Mouse (Mus musculus): ENCODE measurements around the gene Gins2.

The Gins2 gene

DNA sequence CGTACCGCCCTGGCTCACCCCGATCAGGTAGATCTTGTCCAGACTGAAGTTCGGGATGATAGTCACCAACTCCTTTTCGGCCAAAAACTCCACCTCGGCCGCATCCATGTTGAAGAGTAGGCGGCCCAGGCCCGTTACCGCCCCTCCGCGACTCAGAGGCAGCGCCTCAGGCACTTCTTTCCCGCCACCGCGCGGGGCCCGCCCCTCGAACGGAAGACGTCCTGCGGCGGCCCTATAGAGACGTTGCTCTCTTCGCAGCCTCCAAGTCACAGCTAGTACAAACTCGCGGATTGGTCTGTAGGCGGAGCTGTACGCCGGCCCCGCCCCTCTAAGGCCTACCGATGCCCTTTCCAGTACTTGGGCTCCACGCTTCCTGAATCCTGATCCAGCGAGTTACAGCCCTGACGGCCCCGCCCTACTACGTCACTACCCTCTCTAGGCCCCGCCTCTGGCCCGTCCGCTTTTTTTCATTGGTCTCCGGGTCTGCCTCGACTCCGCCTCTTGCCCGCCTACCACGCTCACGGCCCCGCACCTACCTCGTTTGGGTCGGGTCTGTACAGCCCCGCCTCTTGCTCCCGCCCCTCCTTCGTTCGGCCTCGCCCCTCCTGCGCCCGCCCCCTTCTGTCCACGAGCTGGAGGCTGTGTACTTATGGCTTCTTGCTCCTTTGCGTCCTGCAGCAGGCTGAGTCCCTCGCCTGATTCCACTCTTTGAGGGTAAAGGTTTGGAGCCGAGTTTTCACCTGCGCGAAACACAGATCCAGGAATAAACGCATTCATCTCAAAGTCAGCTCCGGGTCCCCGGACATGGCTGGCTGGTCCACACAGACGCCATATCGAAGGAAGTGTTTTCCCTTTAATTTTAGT is at the start of gene Gins2:
TSS of gene Gins2 (minus strand) at position 397 of the 864 bp plus-strand sequence.
- in situ Hi-C loops (cut with MboI; ENCODE audit: unreplicated experiment in 2 of 2), result no loop called here

- in situ Hi-C loops (cut with MboI; ENCODE audit: unreplicated experiment in 2 of 2), result no loop called here
These were observed 45.3 kb upstream of the Gins2 start for GRCm38 (mm10) chr8:120634329-120634839.

GRCm38 (mm10) chr8:120633665-120634271 is 44.7 kb upstream of the Gins2 start:
- in situ Hi-C loops (cut with MboI; ENCODE audit: unreplicated experiment in 2 of 2), result no loop called here

DNA sequence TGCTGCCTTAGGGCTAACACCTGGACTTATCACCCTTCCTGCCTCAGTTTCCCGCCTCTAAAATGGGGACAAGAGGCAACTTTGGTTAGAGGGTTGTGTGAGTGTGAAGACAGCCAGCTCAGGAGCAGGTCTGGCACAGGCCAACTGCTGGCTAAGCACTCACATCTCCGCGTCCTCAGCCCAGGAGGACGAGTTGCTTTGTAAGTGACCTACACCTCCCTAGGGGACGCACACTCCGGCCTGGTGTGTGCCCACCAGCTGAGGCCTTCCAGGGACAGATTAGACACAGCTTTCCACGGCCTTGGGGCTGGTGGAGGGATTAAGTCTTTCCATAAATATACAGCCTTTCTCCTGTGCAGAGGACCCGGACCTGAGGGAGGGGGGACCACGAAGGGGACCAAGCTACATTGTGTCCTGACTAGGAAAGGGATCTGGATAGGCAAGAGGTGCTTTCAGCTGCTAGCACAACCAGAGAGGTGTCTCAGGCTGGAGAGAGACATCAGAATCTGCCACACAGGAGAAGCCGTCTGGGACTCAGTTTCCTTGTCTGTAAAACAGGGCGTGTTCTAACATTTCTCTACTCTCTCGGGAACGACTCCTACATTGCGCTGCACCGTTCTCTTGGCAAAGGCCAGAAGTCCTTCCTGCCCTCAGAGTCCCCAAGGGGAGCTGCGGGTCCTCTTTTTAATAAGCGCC is 44.0 kb upstream of the Gins2 start:
- in situ Hi-C loops (cut with MboI; ENCODE audit: unreplicated experiment in 2 of 2), result no loop called here

GRCm38 (mm10) chr8:120631441-120632375 is 42.6 kb upstream of the Gins2 start:
- in situ Hi-C loops (cut with MboI; ENCODE audit: unreplicated experiment in 2 of 2), result no loop called here

GRCm38 (mm10) chr8:120630848-120631247 is 41.7 kb upstream of the Gins2 start:
- in situ Hi-C loops (cut with MboI; ENCODE audit: unreplicated experiment in 2 of 2), result no loop called here

GRCm38 (mm10) chr8:120630031-120630430 is 40.9 kb upstream of the Gins2 start:
- in situ Hi-C loops (cut with MboI; ENCODE audit: unreplicated experiment in 2 of 2), result no loop called here

- in situ Hi-C loops (cut with MboI; ENCODE audit: unreplicated experiment in 2 of 2), result no loop called here
These were observed 38.2 kb upstream of the Gins2 start for GRCm38 (mm10) chr8:120627298-120627697.

DNA sequence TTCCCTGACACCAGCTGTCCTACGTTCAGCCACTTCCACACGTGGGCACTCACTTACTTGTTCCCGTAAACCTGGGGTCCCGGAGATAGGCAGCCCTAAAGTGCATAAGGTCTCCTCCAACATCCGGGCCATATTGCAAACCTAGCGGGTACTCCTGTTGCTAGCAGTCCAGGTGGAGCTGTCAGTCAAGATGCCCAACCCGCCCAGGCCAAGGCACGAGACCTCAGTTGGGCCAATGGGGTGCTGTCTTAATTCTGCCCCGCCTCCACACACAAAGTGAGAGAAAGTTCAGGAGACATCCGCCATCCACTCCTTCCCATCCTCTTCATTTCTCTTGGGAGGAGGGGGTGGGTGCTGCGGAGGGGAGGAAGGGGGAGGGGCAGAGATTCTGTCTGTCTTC is 37.4 kb upstream of the Gins2 start:
- in situ Hi-C loops (cut with MboI; ENCODE audit: unreplicated experiment in 2 of 2), result no loop called here

DNA sequence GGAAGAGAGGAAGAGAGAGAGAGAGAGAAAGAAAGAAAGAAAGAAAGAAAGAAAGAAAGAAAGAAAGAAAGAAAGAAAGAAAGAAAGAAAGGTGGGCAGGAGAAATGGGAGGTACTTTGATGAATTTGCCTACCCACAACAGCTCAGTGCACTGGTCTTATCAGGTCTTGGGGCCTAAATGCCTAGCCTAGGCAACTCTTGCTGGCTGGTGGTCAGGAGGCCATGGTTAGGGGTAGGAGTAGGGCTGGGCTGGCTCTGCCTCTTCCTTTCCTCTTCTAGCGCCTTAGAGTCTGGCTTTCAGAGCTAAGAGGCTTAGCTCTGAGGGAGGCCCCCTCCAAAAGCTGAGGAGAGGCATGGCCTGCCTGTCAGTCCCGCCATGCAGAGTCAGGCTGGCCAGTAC is 34.5 kb upstream of the Gins2 start:
- in situ Hi-C loops (cut with MboI; ENCODE audit: unreplicated experiment in 2 of 2), result loop anchor here in 1 of 2 experiments (25.0 kb wide), 1 partner anchor 661 kb away; no protein-coding TSS in a partner anchor

- in situ Hi-C loops (cut with MboI; ENCODE audit: unreplicated experiment in 2 of 2), result loop anchor here in 1 of 2 experiments (25.0 kb wide), 1 partner anchor 660 kb away; no protein-coding TSS in a partner anchor
These were observed 33.1 kb upstream of the Gins2 start for GRCm38 (mm10) chr8:120622161-120622560.

- in situ Hi-C loops (cut with MboI; ENCODE audit: unreplicated experiment in 2 of 2), result loop anchor here in 1 of 2 experiments (25.0 kb wide), 1 partner anchor 658 kb away; no protein-coding TSS in a partner anchor
These were observed 31.3 kb upstream of the Gins2 start for GRCm38 (mm10) chr8:120620441-120620840.

GRCm38 (mm10) chr8:120619235-120620180 is 30.4 kb upstream of the Gins2 start:
- in situ Hi-C loops (cut with MboI; ENCODE audit: unreplicated experiment in 2 of 2), result loop anchor here in 1 of 2 experiments (25.0 kb wide), 1 partner anchor 657 kb away; no protein-coding TSS in a partner anchor

DNA sequence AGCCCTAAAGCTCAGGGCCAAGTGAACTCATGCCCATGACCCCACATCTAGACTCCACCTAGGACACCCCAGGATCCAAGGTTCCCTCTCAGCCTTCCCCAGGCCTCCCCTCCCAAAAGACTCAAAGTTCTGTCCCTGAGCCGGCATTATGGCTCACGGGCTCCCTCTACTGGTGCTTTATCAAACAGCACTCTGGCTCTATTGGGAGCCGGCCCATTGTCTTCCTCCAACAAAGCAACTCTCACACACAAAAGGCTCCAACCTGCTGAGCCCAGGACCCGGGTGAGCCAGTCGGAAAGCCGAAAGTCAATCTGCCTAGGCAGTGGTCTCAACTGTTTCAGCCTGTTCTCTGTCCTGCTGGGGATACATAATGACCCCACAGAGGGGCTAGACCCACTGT is 29.0 kb upstream of the Gins2 start:
- in situ Hi-C loops (cut with MboI; ENCODE audit: unreplicated experiment in 2 of 2), result loop anchor here in 1 of 2 experiments (25.0 kb wide), 1 partner anchor 656 kb away; no protein-coding TSS in a partner anchor

DNA sequence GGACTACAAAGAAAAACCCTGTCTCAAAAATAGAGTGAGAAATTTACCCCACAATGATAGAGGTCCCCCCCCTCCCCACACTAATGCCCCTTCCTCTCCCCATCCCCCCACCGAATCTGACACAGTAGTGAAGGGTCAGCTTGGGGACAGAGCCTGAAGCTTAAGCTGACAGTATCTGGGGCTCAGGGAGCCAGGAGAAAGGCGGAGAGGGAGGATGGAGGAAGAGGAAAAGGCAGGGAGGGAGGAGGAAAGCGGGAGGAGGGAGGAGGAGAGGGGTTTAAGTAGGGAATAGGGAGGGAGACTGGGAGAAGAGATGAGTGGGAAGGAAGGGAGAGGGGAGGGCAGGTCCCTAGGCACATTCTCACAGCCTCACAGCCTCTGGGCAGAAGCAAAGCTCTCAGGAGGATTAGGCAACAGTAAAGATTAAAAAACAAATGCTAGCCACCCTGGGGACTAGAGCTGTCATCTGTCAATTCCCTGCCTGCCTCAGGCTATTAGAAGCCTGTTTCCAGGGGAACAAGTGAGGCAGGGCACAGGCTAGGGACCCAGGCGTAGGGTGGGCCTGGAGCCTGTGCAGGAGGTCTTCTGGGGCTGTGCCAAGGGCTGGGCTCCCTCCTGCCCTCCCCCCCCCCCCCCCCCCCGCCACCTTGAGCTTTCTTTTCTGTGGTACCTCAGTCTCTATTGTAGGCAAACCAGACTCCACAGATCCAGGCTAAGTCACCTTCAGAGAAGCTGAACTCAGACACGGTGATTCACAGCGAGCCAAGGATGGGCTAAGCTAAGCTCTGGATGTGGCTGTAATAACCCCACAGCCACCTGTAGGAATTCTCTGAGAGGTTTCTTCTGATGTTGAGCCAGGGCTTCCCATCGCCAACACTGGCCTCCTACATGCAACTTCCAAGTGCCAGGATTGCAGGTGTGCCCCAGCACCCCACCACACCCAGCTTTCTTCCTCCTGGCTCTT is 27.8 kb upstream of the Gins2 start:
- in situ Hi-C loops (cut with MboI; ENCODE audit: unreplicated experiment in 2 of 2), result loop anchor here in 1 of 2 experiments (25.0 kb wide), 1 partner anchor 655 kb away; no protein-coding TSS in a partner anchor

- in situ Hi-C loops (cut with MboI; ENCODE audit: unreplicated experiment in 2 of 2), result loop anchor here (5.0 to 25.0 kb wide), 4 partner anchors 292 to 652 kb away; no protein-coding TSS in a partner anchor
These were observed 25.4 kb upstream of the Gins2 start for GRCm38 (mm10) chr8:120614491-120614890.

DNA sequence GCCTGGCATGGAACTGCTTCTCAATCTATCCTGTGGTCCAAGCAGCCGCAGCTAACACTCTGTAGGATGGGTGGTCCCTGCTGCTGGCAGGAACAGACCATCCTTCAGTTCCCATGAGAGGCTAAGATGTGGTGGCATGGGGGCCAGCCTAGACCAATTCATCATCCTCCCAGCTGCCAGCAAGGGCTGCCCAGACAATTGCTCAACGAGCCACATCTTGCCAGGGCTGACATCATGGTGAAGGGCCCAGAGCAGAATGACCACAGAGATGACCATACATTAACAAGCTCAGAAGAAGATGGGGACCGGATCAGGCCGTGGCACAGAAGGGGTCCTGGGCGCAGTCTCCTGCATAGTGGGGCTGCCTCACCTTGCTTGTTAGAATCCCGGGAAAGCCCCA is 21.7 kb upstream of the Gins2 start:
- in situ Hi-C loops (cut with MboI; ENCODE audit: unreplicated experiment in 2 of 2), result loop anchor here (5.0 to 25.0 kb wide), 4 partner anchors 289 to 649 kb away; no protein-coding TSS in a partner anchor

Measured in v-Abl transformed pro-B cells (cell line).